Mouse (Mus musculus): ENCODE measurements around the gene Ifnk. TPM values are rescaled to one million over a fixed set of nuclear protein-coding genes. Genes with fewer than 3 reads are reported as not detected.

Gene Ifnk
- polyA plus RNA-seq, 1 experiment, result not detected

DNA sequence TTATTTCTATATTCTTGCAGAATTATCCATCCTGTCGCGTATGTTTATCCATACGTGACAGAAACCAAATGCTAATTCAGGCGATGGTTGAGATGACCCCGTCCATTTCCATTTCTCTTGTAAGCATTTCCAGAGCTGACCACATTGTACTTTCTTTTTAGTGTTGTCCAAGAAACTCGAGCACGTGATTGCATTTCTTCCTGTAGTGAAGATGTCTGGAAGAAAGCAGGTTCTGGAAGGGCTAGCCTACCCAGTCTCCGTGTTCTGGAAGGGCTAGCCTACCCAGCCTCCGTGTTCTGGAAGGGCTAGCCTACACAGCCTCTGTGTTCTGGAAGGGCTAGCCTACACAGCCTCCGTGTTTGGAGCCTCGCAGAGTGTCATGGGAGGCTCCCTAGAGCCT lies 27.8 kb upstream of the Ifnk start:
- no peak for DNase-seq (ENCODE audit: low read depth)
- TF ChIP-seq CTCF (IDR thresholded peaks at IDR 0.05; ENCODE audit: borderline replicate concordance, extremely low read depth, insufficient read depth, insufficient read length), result no peak

GRCm38 (mm10) chr4:35125299-35125777 lies 26.5 kb upstream of the Ifnk start:
- TF ChIP-seq POLR2A (IDR thresholded peaks at IDR 0.05; ENCODE audit: borderline replicate concordance, extremely low read depth, insufficient read depth, insufficient read length, poor library complexity, severe bottlenecking) (peak; percentile 30; the same call in 1 of the 2 replicates), CTCF (IDR thresholded peaks at IDR 0.05; ENCODE audit: borderline replicate concordance, extremely low read depth, insufficient read depth, insufficient read length) (no peak)
- peak; percentile 95 for DNase-seq (ENCODE audit: low read depth)

DNA sequence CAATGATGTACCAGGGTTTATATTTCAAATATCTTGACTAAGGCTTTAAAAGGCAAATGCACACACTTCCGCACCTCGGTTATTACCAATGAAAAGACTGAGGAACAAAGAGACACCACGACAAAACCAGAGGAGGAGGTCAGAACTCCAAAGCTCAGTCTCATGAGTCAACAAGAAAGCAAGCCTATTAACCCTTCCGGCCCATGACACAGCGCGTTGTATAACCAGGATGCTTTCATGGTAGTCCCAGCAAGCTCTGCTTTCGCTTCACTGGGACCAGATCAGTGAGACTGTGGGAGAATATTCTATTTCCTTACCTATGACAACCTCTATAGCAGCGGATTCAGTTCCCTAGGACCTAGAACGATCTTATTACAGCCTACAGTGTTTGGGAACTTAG lies 25.1 kb upstream of the Ifnk start:
- DNase-seq (ENCODE audit: low read depth), result peak; percentile 35
- TF ChIP-seq POLR2A (IDR thresholded peaks at IDR 0.05; ENCODE audit: borderline replicate concordance, extremely low read depth, insufficient read depth, insufficient read length, poor library complexity, severe bottlenecking) (no peak), CTCF (IDR thresholded peaks at IDR 0.05; ENCODE audit: borderline replicate concordance, extremely low read depth, insufficient read depth, insufficient read length) (no peak)

DNA sequence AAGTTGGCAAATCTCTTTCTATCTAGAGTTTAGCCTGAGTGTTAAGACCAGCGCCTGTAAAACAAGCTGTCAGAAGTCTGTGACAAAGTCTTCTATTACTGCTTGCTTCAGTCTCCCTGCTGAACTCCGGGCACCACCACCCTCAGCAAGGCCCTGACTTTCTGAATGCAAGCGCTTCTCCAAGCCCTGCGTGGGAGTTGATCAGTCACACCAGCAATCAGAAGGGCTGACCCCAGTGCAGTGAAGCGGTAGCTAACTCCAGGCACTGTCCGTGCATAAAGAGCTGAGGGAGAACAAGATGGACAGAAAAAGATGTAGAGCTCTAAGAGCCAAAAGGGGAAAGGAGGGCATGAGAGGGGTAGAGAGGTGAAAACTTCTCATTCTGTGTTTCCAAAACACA lies 24.1 kb upstream of the Ifnk start:
- no peak for DNase-seq (ENCODE audit: low read depth)
- TF ChIP-seq POLR2A (IDR thresholded peaks at IDR 0.05; ENCODE audit: borderline replicate concordance, extremely low read depth, insufficient read depth, insufficient read length, poor library complexity, severe bottlenecking), result no peak
- TF ChIP-seq CTCF (IDR thresholded peaks at IDR 0.05; ENCODE audit: borderline replicate concordance, extremely low read depth, insufficient read depth, insufficient read length), result no peak

- no peak for DNase-seq (ENCODE audit: low read depth)
- TF ChIP-seq CTCF (IDR thresholded peaks at IDR 0.05; ENCODE audit: borderline replicate concordance, extremely low read depth, insufficient read depth, insufficient read length) (no peak), POLR2A (IDR thresholded peaks at IDR 0.05; ENCODE audit: borderline replicate concordance, extremely low read depth, insufficient read depth, insufficient read length, poor library complexity, severe bottlenecking) (no peak)
Measured at GRCm38 (mm10) chr4:35130411-35130948, 21.4 kb upstream of the Ifnk start.

DNA sequence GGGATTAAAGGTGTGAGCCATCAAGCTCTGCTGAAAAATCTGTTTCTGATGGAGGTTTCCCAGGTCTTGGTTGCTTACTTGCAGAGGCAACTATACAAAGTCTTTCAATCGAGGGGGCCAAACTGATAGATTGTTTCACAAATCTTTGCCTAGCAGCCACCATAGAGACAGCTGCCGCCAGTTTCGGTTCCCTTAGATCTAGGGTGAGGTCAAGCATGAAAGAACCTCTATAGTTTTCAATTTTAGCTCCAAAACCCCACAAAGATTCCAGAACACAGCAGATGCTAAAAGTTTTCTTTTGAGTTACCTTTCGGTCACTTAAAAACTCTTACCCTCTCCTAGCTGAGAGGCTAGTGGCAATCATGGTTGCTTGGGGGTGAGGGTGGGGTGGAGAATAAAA lies 20.3 kb upstream of the Ifnk start:
- TF ChIP-seq POLR2A (IDR thresholded peaks at IDR 0.05; ENCODE audit: borderline replicate concordance, extremely low read depth, insufficient read depth, insufficient read length, poor library complexity, severe bottlenecking), result no peak
- no peak for TF ChIP-seq CTCF (IDR thresholded peaks at IDR 0.05; ENCODE audit: borderline replicate concordance, extremely low read depth, insufficient read depth, insufficient read length)
- no peak for DNase-seq (ENCODE audit: low read depth)

- TF ChIP-seq POLR2A (IDR thresholded peaks at IDR 0.05; ENCODE audit: borderline replicate concordance, extremely low read depth, insufficient read depth, insufficient read length, poor library complexity, severe bottlenecking) (no peak), CTCF (IDR thresholded peaks at IDR 0.05; ENCODE audit: borderline replicate concordance, extremely low read depth, insufficient read depth, insufficient read length) (no peak)
- no peak for DNase-seq (ENCODE audit: low read depth)
Measured at GRCm38 (mm10) chr4:35133411-35133810, 18.4 kb upstream of the Ifnk start.

DNA sequence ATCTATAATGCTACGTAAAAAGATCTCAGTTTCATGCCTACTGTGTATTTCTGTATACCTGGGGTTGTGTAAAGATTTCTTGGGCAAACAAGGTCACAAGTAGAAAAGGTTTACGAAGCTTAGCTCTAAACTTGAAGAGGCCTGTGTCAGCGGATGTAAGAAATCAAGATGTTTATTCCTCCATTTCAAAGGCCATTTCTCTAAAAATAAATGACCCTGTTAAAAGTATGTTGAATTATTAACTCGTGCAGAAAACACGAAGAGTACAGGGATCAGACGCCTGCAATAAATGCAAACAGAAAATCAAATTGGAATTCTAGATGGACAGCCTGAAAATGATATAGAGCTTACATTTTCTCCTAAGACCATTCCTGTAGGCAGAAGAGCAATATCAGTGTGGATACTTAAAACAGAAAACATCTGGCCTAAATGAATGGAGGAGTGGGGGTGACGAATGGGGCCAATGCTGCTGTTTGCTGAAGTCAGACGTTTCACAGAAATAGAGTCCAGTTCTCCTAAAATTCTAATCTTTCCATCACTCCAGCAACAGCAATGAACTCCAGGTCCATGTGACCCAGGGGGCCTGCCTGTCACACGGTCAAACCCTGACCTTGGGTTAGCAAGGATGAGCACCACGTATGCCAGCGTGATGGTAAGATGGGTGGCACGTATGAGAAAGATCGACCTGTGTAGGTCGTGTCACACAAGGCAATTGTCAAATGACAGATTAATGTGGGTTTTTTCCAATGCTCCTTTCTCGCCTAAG lies 16.8 kb upstream of the Ifnk start:
- TF ChIP-seq POLR2A (IDR thresholded peaks at IDR 0.05; ENCODE audit: borderline replicate concordance, extremely low read depth, insufficient read depth, insufficient read length, poor library complexity, severe bottlenecking) (no peak), CTCF (IDR thresholded peaks at IDR 0.05; ENCODE audit: borderline replicate concordance, extremely low read depth, insufficient read depth, insufficient read length) (no peak)

DNA sequence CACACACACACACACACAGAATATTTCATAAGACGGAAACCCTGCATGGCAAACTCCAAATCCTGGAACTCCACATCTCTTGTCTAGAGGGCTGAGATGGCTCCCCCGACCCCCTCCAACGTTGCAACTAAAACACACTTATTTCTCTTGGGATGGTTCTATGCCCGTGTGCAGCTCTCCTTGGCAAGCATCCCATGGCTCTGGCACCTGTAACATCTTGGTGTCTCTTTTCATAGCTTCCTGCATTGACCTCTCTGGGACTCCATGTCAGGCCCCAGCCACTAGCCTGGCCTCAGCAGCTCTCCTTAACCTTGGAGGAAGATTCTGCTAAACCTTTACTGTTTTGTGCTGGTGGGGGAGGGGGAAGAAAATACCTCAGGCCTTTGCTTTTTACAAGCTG lies 16.1 kb upstream of the Ifnk start:
- no peak for DNase-seq (ENCODE audit: low read depth)
- TF ChIP-seq POLR2A (IDR thresholded peaks at IDR 0.05; ENCODE audit: borderline replicate concordance, extremely low read depth, insufficient read depth, insufficient read length, poor library complexity, severe bottlenecking) (no peak), CTCF (IDR thresholded peaks at IDR 0.05; ENCODE audit: borderline replicate concordance, extremely low read depth, insufficient read depth, insufficient read length) (no peak)

More for the DNA sequence above, 16.8 kb upstream of the Ifnk start:
- DNase-seq (ENCODE audit: low read depth), result no peak

DNA sequence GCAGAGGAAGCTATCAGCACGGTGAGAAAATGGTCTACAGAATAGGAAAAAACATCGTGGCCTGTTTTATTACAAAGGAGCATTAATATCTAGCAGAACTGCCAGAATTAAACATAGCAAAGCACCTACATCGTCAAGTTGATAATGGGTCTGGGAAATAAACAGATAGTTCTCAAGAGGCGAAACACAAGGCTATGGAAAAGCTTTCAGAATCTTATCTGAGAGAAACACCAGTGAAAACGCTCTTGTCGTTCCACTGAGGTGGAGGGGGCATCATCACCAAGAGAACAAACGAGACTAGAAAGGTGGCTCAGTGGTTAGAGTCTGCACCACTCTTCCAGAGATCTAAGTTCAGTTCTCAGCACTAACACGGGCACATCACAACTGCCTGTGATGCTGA lies 14.9 kb upstream of the Ifnk start:
- no peak for TF ChIP-seq CTCF (IDR thresholded peaks at IDR 0.05; ENCODE audit: borderline replicate concordance, extremely low read depth, insufficient read depth, insufficient read length)
- TF ChIP-seq POLR2A (IDR thresholded peaks at IDR 0.05; ENCODE audit: borderline replicate concordance, extremely low read depth, insufficient read depth, insufficient read length, poor library complexity, severe bottlenecking), result no peak

DNA sequence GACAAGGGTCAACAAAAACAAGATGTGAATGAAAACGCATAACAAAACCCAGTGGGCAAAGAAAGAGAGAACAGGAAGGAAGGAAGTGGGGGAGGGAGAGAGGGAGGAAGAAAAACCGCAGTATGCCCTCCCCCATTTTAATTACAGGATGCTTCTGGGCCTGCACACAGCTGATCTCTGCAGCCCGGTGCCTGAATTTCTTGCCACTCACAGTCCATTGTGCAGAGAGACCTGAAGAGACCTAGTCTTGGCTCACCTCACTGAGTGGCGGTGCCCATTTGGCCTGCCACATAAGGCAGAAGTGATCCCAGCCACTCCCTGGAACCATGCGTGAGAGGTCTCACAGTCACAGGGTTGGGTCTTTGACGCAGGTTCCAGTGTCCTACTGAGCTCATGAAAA lies 13.8 kb upstream of the Ifnk start:
- no peak for DNase-seq (ENCODE audit: low read depth)
- TF ChIP-seq POLR2A (IDR thresholded peaks at IDR 0.05; ENCODE audit: borderline replicate concordance, extremely low read depth, insufficient read depth, insufficient read length, poor library complexity, severe bottlenecking) (no peak), CTCF (IDR thresholded peaks at IDR 0.05; ENCODE audit: borderline replicate concordance, extremely low read depth, insufficient read depth, insufficient read length) (no peak)

More for the DNA sequence above, 14.9 kb upstream of the Ifnk start:
- no peak for DNase-seq (ENCODE audit: low read depth)

GRCm38 (mm10) chr4:35140317-35140716 lies 11.5 kb upstream of the Ifnk start:
- no peak for DNase-seq (ENCODE audit: low read depth)
- TF ChIP-seq POLR2A (IDR thresholded peaks at IDR 0.05; ENCODE audit: borderline replicate concordance, extremely low read depth, insufficient read depth, insufficient read length, poor library complexity, severe bottlenecking) (no peak), CTCF (IDR thresholded peaks at IDR 0.05; ENCODE audit: borderline replicate concordance, extremely low read depth, insufficient read depth, insufficient read length) (no peak)
